Mouse (Mus musculus) erythroblast, embryonic 14.5 days (primary cell): ENCODE results near the gene Lmntd1.

Source experiments
- GATA1 ChIP-seq: IDR thresholded peaks from 2 replicates; pipeline ENCODE4 v1.6.1; 2012; ENCODE audit warnings: low read length, inconsistent platforms, mixed read lengths
- TAL1 ChIP-seq: IDR thresholded peaks from 3 replicates; pipeline ENCODE4 v1.6.1; 2012; ENCODE audit warnings: low read length, inconsistent platforms, mixed read lengths

DNA sequence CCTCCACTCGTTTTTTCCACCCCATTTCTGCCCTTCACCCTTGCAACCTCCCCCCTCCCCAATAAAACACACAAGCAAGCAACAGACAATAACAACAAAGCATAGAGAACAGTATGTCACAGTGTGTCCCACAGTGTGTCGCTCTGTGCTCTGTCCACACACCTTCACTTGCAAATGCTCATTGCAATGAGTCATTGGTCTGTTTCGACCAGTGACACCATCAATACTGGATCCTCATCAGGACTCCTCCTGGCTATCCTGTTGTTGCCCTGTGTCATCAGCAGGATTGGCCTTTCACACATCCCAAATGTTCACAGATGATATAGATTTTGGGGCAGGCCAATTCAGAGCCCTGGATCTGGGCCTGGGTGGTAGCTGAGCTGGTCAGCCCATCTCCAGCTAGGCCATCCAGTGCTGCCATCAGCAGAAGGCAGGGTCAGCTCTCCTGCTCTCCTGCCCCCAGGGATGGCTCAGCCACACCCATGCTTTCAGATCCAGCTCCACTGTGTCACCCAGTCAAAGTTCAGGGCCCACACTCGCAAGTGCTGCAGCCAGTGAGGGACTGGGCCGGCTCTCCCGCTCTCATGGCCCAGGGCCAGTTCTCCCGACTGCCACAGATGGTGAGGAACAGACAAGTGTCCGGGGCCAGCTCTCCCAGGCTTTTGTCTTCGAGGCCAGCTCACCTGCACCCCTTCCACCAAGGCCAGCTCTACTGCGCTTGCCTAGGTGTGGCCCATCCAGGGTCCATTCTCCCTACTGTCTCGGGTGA is 267.1 kb downstream of the Lmntd1 start:
- TF ChIP-seq GATA1: no peak
- no peak for TF ChIP-seq TAL1
